ENCODE assay signal across 34 mouse cellular contexts in genomic region chr17:25948051-25948450, GRCm38 (mm10). TPM values are rescaled to one million over a fixed set of nuclear protein-coding genes. Genes with fewer than 3 reads are reported as not detected.
DNase-seq lines count a peak whose midpoint lies in the region; ATAC-seq and TF ChIP-seq lines count a peak whose summit lies in the region.
"Had no signal": no experiment of that assay in that cellular context is flagged by ENCODE, and none has a peak within 500 bp of the region (broad histone marks: within the 10 kb centered on the region; RNA-seq: fewer than 3 reads in every experiment).

No protein-coding gene starts in this region.

- TF ChIP-seq CTCF in liver, embryonic 14.5 days (IDR thresholded peaks at IDR 0.05; ENCODE audit: low read depth) = no peak

- DNase-seq in cerebellum, adult 11-12 months = peak; percentile 60
- no peak for DNase-seq in cerebellum, postnatal 4 days (ENCODE audit: low spot score in 2 of 2)
- no peak for DNase-seq in kidney, postnatal 10 days
- DNase-seq in liver, embryonic 14.5 days (ENCODE audit: low read depth in 3 of 3, low spot score in 3 of 3) = no peak
- DNase-seq in urinary bladder, postnatal 36 days (ENCODE audit: low spot score in 2 of 2) = no peak
- DNase-seq: adrenal gland, adult 2 months; adrenal gland, postnatal 36 days; gastrocnemius, adult 2 months; kidney, adult 9 months; kidney, postnatal 25 days; lung, embryonic 14.5 days; lung, postnatal 14 days; midbrain, embryonic 14.5 days; retina, postnatal 1 day; right cerebral cortex, postnatal 14 days; thymus, postnatal 4 days had no signal

- H3K36me3 ChIP-seq in erythroblast, embryonic 14.5 days (ENCODE audit: control insufficient read depth) = peaks cover 34% of the 10 kb centered on the region
- H3K36me3 ChIP-seq in kidney, embryonic 15.5 days = no peaks in the 10 kb centered on the region
- H3K36me3 ChIP-seq in liver, embryonic 14.5 days (replicated peaks; ENCODE audit: control insufficient read depth, insufficient read depth, low read depth) = no peaks in the 10 kb centered on the region
- H3K36me3 ChIP-seq: embryonic facial prominence, embryonic 15.5 days; forebrain, embryonic 15.5 days; heart, embryonic 15.5 days; hindbrain, embryonic 13.5 days; neural tube, embryonic 15.5 days had no signal

- H3K4me3 ChIP-seq in erythroblast, embryonic 14.5 days (replicated peaks) = peak overlapping the region; percentile 27
- H3K4me3 ChIP-seq in kidney, embryonic 15.5 days (replicated peaks) = no peak overlapping the region
- no peak overlapping the region for H3K4me3 ChIP-seq in liver, embryonic 14.5 days (ENCODE audit: insufficient read depth in 1 of 2, low read depth in 2 of 2, low read length in 2 of 2)
- H3K4me3 ChIP-seq: embryonic facial prominence, embryonic 15.5 days; forebrain, embryonic 15.5 days; gastrocnemius, adult 2 months; heart, embryonic 15.5 days; hindbrain, embryonic 13.5 days; left cerebral cortex, adult 2 months; neural tube, embryonic 15.5 days had no signal

- no peak for TF ChIP-seq EP300 in liver, embryonic 14.5 days (IDR thresholded peaks at IDR 0.05; ENCODE audit: low read depth)

- peaks cover 78% of the 10 kb centered on the region for H3K4me1 ChIP-seq in erythroblast, embryonic 14.5 days (ENCODE audit: control insufficient read depth)
- H3K4me1 ChIP-seq in kidney, embryonic 15.5 days = peaks cover 33% of the 10 kb centered on the region
- H3K4me1 ChIP-seq in liver, embryonic 14.5 days (replicated peaks; ENCODE audit: control insufficient read depth in 2 of 2, insufficient read depth in 2 of 2, low read length in 1 of 2) = peaks cover 53 to 54% of the 10 kb centered on the region in 2 experiments

- no peak overlapping the region for H3K4me2 ChIP-seq in kidney, embryonic 15.5 days
- H3K4me2 ChIP-seq in liver, embryonic 14.5 days (ENCODE audit: low read depth) = peak overlapping the region; percentile 65
- H3K4me2 ChIP-seq: embryonic facial prominence, embryonic 15.5 days; forebrain, embryonic 15.5 days; heart, embryonic 15.5 days; hindbrain, embryonic 13.5 days; lung, embryonic 14.5 days; neural tube, embryonic 15.5 days had no signal

- peak overlapping the region; percentile 48; the same call in 1 of the 2 replicates for H3K27ac ChIP-seq in kidney, embryonic 15.5 days
- peak overlapping the region; percentile 99 for H3K27ac ChIP-seq in liver, embryonic 14.5 days
- H3K27ac ChIP-seq: embryonic facial prominence, embryonic 15.5 days; forebrain, embryonic 15.5 days; gastrocnemius, adult 2 months; heart, embryonic 15.5 days; hindbrain, embryonic 13.5 days; left cerebral cortex, adult 2 months; neural tube, embryonic 15.5 days had no signal

- no peak overlapping the region for H3K9ac ChIP-seq in kidney, embryonic 15.5 days
- peak overlapping the region; percentile 75 for H3K9ac ChIP-seq in liver, embryonic 14.5 days (replicated peaks)
- H3K9ac ChIP-seq: embryonic facial prominence, embryonic 15.5 days; forebrain, embryonic 15.5 days; heart, embryonic 15.5 days; hindbrain, embryonic 13.5 days; lung, embryonic 14.5 days; neural tube, embryonic 15.5 days had no signal

- no peak for ATAC-seq in erythroblast, adult 5-6 weeks (replicated peaks; ENCODE audit: low FRiP score, poor library complexity, severe bottlenecking)
- ATAC-seq in kidney, embryonic 15.5 days (replicated peaks; ENCODE audit: low FRiP score) = no peak
- ATAC-seq in liver, embryonic 14.5 days (ENCODE audit: insufficient read depth) = no peak
- ATAC-seq: activated CD4-positive, CD25-positive, alpha-beta regulatory T cell, adult 4 months; forebrain, embryonic 15.5 days; intestine, postnatal 0 days had no signal

- peaks cover 15% of the 10 kb centered on the region; the same call in 1 of the 2 replicates for H3K9me3 ChIP-seq in erythroblast, embryonic 14.5 days (ENCODE audit: control insufficient read depth, low read length)
- H3K9me3 ChIP-seq in kidney, embryonic 15.5 days (replicated peaks) = no peaks in the 10 kb centered on the region
- no peaks in the 10 kb centered on the region for H3K9me3 ChIP-seq in liver, embryonic 14.5 days (ENCODE audit: control insufficient read depth, low read length)
- H3K9me3 ChIP-seq: embryonic facial prominence, embryonic 15.5 days; forebrain, embryonic 15.5 days; heart, embryonic 15.5 days; hindbrain, embryonic 13.5 days; neural tube, embryonic 15.5 days had no signal

- 71% methylated on average over 8 of the region's 8 CpGs for WGBS in kidney, embryonic 15.5 days
- 71% methylated on average over 8 of the region's 8 CpGs for WGBS in liver, embryonic 14.5 days (ENCODE audit: insufficient replicate concordance)

- H3K27me3 ChIP-seq in erythroblast, embryonic 14.5 days (ENCODE audit: control insufficient read depth) = peaks cover 36% of the 10 kb centered on the region
- peaks cover 35% of the 10 kb centered on the region for H3K27me3 ChIP-seq in kidney, embryonic 15.5 days
- H3K27me3 ChIP-seq in liver, embryonic 14.5 days (ENCODE audit: control insufficient read depth, insufficient read depth, low read length) = peaks cover 35% of the 10 kb centered on the region

RNA-seq across cellular contexts. Expression of gene Nhlrc4, which starts 3.3 kb away (rescaled TPM):
- 2.9 and 3.4 TPM in 2 replicates for polyA plus RNA-seq in erythroblast, embryonic 14.5 days (2012)
- 49.2 and 66.7 TPM in 2 replicates for total RNA-seq in erythroblast, adult 5-6 weeks (2015; ENCODE audit: low replicate concordance)
- 40.7 and 62.0 TPM in 2 replicates for total RNA-seq in erythroblast, adult 5-6 weeks (2017; ENCODE audit: low replicate concordance)
- polyA plus RNA-seq in kidney, embryonic 15.5 days (2015; fragmentation: Nextera tagmentation; extraction: Ambion mirVana) = 1.5 TPM in 2 replicates
- polyA plus RNA-seq in liver, embryonic 14.5 days (2012; rRNA removed) = 4.3 and 8.9 TPM in 2 replicates
- 1.9 and 4.6 TPM in 2 replicates for polyA plus RNA-seq in liver, embryonic 14.5 days (2014; fragmentation: Nextera tagmentation; extraction: Ambion mirVana)
- total RNA-seq: adrenal gland, adult 2 months; adrenal gland, postnatal 36 days; CH12.LX; gastrocnemius, adult 2 months; gastrocnemius, postnatal 4 days; heart, postnatal 25 days; layer of hippocampus, postnatal 14 days had no signal
- polyA plus RNA-seq: activated CD4-positive, CD25-positive, alpha-beta regulatory T cell, adult 4 months; adrenal gland, adult 2 months; forebrain, embryonic 15.5 days; hindbrain, embryonic 13.5 days; intestine, postnatal 0 days; lung, embryonic 14.5 days; neural tube, embryonic 15.5 days; small intestine, adult 2 months had no signal

RNA-seq across cellular contexts. Expression of gene Pigq, which starts 3.3 kb away (rescaled TPM):
- 164 and 218 TPM in 2 replicates for polyA plus RNA-seq in erythroblast, embryonic 14.5 days (2012)
- 1,336 and 1,664 TPM in 2 replicates for total RNA-seq in erythroblast, adult 5-6 weeks (2015; ENCODE audit: low replicate concordance)
- total RNA-seq in erythroblast, adult 5-6 weeks (2017; ENCODE audit: low replicate concordance) = 1,480 and 1,728 TPM in 2 replicates
- polyA plus RNA-seq in kidney, embryonic 15.5 days (2015; fragmentation: Nextera tagmentation; extraction: Ambion mirVana) = 72.2 and 76.4 TPM in 2 replicates
- polyA plus RNA-seq in liver, embryonic 14.5 days (2012; rRNA removed) = 270 and 414 TPM in 2 replicates
- 170 and 186 TPM in 2 replicates for polyA plus RNA-seq in liver, embryonic 14.5 days (2014; fragmentation: Nextera tagmentation; extraction: Ambion mirVana)

RNA-seq across cellular contexts. Expression of gene A930017K11Rik, which starts 4.3 kb away (rescaled TPM):
- polyA plus RNA-seq in erythroblast, embryonic 14.5 days (2012) = 0.25 TPM in 2 replicates
- not detected in 2 replicates for total RNA-seq in erythroblast, adult 5-6 weeks (2015; ENCODE audit: low replicate concordance)
- not detected in 2 replicates for total RNA-seq in erythroblast, adult 5-6 weeks (2017; ENCODE audit: low replicate concordance)
- 5.4 and 5.7 TPM in 2 replicates for polyA plus RNA-seq in kidney, embryonic 15.5 days (2015; fragmentation: Nextera tagmentation; extraction: Ambion mirVana)
- 0.16 and 0.24 TPM in 2 replicates for polyA plus RNA-seq in liver, embryonic 14.5 days (2012; rRNA removed)
- polyA plus RNA-seq in liver, embryonic 14.5 days (2014; fragmentation: Nextera tagmentation; extraction: Ambion mirVana) = 0.13 and 0.37 TPM in 2 replicates
- total RNA-seq: adrenal gland, adult 2 months; adrenal gland, postnatal 36 days; CH12.LX; ES-E14; gastrocnemius, adult 2 months; gastrocnemius, postnatal 4 days had no signal
- polyA plus RNA-seq: activated CD4-positive, CD25-positive, alpha-beta regulatory T cell, adult 4 months; small intestine, adult 2 months; thymus, postnatal 0 days had no signal

RNA-seq across cellular contexts. Expression of gene Rab40c, which starts 28.5 kb away (rescaled TPM):
- polyA plus RNA-seq in erythroblast, embryonic 14.5 days (2012) = 0.68 and 1.0 TPM in 2 replicates
- 2.3 and 6.7 TPM in 2 replicates for total RNA-seq in erythroblast, adult 5-6 weeks (2015; ENCODE audit: low replicate concordance)
- total RNA-seq in erythroblast, adult 5-6 weeks (2017; ENCODE audit: low replicate concordance) = 1.2 and 1.5 TPM in 2 replicates
- 27.8 and 30.9 TPM in 2 replicates for polyA plus RNA-seq in kidney, embryonic 15.5 days (2015; fragmentation: Nextera tagmentation; extraction: Ambion mirVana)
- polyA plus RNA-seq in liver, embryonic 14.5 days (2012; rRNA removed) = 6.4 and 7.8 TPM in 2 replicates
- 3.4 and 3.8 TPM in 2 replicates for polyA plus RNA-seq in liver, embryonic 14.5 days (2014; fragmentation: Nextera tagmentation; extraction: Ambion mirVana)

RNA-seq across cellular contexts. Expression of gene Capn15, which starts 37.5 kb away (rescaled TPM):
- 6.2 and 6.3 TPM in 2 replicates for polyA plus RNA-seq in erythroblast, embryonic 14.5 days (2012)
- 1.2 and 1.5 TPM in 2 replicates for total RNA-seq in erythroblast, adult 5-6 weeks (2015; ENCODE audit: low replicate concordance)
- 1.4 and 2.4 TPM in 2 replicates for total RNA-seq in erythroblast, adult 5-6 weeks (2017; ENCODE audit: low replicate concordance)
- polyA plus RNA-seq in kidney, embryonic 15.5 days (2015; fragmentation: Nextera tagmentation; extraction: Ambion mirVana) = 22.7 and 31.6 TPM in 2 replicates
- 7.7 and 9.0 TPM in 2 replicates for polyA plus RNA-seq in liver, embryonic 14.5 days (2012; rRNA removed)
- polyA plus RNA-seq in liver, embryonic 14.5 days (2014; fragmentation: Nextera tagmentation; extraction: Ambion mirVana) = 8.3 and 11.8 TPM in 2 replicates
